Mouse (Mus musculus): ENCODE results near the gene Fap. TPM values are rescaled to one million over a fixed set of nuclear protein-coding genes. Genes with fewer than 3 reads are reported as not detected.

The Fap gene
- polyA plus RNA-seq, 1 experiment from 2014 or later: 1.7 TPM

DNA sequence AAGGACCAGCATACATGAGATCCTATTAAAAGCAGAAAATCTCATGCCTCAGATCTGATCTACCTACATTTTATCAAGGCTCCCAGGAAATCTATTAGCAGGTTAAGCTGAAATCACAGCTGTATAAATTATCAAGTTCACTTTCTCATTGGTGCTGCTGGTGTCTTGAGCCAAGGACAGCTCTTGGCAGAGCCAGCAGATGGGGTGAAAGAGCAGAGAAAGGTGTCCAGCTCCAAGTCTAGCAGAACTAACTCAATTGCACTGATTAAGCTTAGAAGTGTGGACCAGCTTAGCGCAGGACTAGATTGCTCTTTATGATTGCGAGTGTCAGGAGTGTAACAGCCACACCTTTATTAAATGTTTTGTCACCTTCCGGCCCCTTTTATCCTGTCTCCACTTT lies 89.0 kb downstream of the Fap start:
- H3K27me3 ChIP-seq (ENCODE audit: control insufficient read depth, insufficient read depth, low read length): no peaks in the 10 kb centered on the region
- 86% methylated on average over 3 of the region's 3 CpGs for WGBS
- H3K4me3 ChIP-seq (replicated peaks; ENCODE audit: low read length): no peak overlapping the region
- no peak overlapping the region for H3K27ac ChIP-seq
- H3K9ac ChIP-seq: no peak overlapping the region
- no peaks in the 10 kb centered on the region for H3K36me3 ChIP-seq (replicated peaks; ENCODE audit: control insufficient read depth, insufficient read depth)
- ATAC-seq (ENCODE audit: low FRiP score): no peak
- H3K4me2 ChIP-seq (replicated peaks): no peak overlapping the region
- no peaks in the 10 kb centered on the region for H3K9me3 ChIP-seq (ENCODE audit: control insufficient read depth, low read length)
- H3K4me1 ChIP-seq (replicated peaks; ENCODE audit: control insufficient read depth, insufficient read depth, low read length): 0 out of 2 replicates have a peak, but pooled peaks cover 4% of the 10 kb centered on the region
- no peak for DNase-seq (ENCODE audit: low spot score)

DNA sequence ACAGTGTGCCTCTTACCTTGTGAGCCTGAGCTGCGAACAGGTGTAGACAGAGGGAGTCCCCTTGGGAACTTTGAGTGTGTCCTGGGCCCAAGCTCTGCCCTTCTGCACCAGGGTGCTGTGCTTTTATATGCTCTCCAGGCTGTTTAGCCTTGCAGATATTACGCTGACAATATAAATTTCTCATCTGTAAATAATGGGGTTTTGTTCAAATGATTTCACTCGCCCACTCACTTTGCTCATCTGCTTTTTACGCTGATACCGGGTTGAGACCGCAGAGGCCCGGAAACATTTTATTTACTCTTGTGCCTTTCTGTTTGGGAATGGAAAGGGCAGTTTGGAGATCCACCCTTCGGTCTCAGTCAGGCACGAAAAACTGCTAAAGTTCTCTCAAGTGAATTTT lies 90.3 kb downstream of the Fap start, which contains the start of gene Gcg:
TSS of gene Gcg (minus strand) at position 101 of the 400 bp plus-strand sequence.
- H3K9ac ChIP-seq: no peak within 1 kb of the TSS
- H3K36me3 ChIP-seq (replicated peaks; ENCODE audit: control insufficient read depth, insufficient read depth): no peaks in the 10 kb centered on the region
- no peak within 1 kb of the TSS for H3K4me3 ChIP-seq (replicated peaks; ENCODE audit: low read length)
- no peak within 1 kb of the TSS for H3K27ac ChIP-seq
- no peaks in the 10 kb centered on the region for H3K9me3 ChIP-seq (ENCODE audit: control insufficient read depth, low read length)
- no peak within 1 kb of the TSS for H3K4me2 ChIP-seq (replicated peaks)
- H3K27me3 ChIP-seq (ENCODE audit: control insufficient read depth, insufficient read depth, low read length): no peaks in the 10 kb centered on the region
- 0 out of 2 replicates have a peak, but pooled peaks cover 4% of the 10 kb centered on the region for H3K4me1 ChIP-seq (replicated peaks; ENCODE audit: control insufficient read depth, insufficient read depth, low read length)
- DNase-seq (ENCODE audit: low spot score) (no peak), ATAC-seq (ENCODE audit: low FRiP score) (no peak)
- WGBS: 82% methylated on average over 9 of the region's 9 CpGs

DNA sequence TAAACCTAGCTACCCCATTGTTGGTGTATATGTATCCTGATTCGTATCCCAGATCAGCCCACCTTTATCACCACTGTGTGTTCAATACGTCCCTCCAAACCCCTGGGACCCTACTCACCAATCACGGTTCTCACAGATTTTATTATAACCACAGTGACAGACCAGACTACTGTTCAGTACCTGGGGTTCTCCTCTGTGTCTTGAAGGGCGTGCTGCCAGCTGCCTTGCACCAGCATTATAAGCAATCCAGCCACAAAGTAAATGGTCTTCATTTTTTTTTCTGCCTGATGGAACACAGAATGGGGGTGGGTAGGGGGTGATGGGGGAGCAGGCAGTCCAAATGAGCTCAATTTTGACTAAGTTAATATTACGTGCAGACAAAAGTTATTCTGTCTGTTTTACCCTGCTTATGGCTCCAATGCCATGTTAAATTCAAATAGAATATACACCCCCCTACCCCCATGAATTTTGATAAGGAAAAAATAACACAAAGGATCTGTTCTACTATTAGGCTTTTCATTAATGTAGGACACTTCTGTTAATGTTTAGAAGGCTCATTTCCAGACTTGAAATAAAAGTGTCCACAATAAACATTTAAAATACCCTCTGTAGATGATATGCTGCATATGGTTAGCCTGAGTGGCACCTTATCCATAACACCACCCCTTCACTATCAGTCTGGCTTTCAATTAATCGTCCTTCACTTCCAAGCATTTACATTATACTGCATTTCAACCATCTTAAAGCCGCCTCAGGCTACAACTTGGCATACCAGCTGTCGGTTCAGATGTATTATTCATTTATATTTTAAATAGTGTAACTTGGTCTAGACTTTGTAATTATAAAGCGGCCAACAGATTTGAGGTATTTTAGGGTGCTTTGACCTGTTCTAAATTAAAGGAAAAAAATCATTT lies 93.3 kb downstream of the Fap start:
- Histone ChIP-seq H3K36me3 (replicated peaks; ENCODE audit: control insufficient read depth, insufficient read depth) (no peaks in the 10 kb centered on the region), H3K9ac (no peak overlapping the region), H3K9me3 (ENCODE audit: control insufficient read depth, low read length) (no peaks in the 10 kb centered on the region), H3K27me3 (ENCODE audit: control insufficient read depth, insufficient read depth, low read length) (no peaks in the 10 kb centered on the region), H3K4me2 (replicated peaks) (no peak overlapping the region), H3K27ac (peak overlapping the region; percentile 38; the same call in 1 of the 2 replicates), H3K4me1 (replicated peaks; ENCODE audit: control insufficient read depth, insufficient read depth, low read length) (0 out of 2 replicates have a peak, but pooled peaks cover 4% of the 10 kb centered on the region), H3K4me3 (replicated peaks; ENCODE audit: low read length) (no peak overlapping the region)
- WGBS: 59% methylated on average over 9 of the region's 9 CpGs
- peak; percentile 57 for ATAC-seq (ENCODE audit: low FRiP score)
- no peak for DNase-seq (ENCODE audit: low spot score)

DNA sequence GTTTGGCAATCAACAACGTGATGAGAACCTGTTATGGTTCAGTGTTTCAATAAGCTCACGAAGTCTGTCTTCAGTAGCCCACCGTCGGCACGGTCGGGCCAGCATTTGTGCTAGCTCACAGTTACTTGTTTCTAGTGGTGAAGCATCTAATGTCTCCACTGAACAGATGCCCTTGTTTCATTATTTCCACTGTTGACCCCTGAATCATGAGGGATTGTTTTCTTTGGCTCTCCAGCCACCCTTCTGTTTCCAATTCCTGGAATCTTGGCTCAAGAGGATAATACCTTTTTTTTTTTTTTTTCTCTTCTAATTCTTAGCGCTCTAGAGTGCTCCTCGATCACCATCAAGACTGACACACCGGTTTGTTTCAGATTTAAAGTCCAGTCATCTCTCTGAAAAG lies 104.3 kb downstream of the Fap start:
- no peaks in the 10 kb centered on the region for H3K9me3 ChIP-seq (ENCODE audit: control insufficient read depth, low read length)
- no peak for DNase-seq (ENCODE audit: low spot score)
- H3K36me3 ChIP-seq (replicated peaks; ENCODE audit: control insufficient read depth, insufficient read depth): no peaks in the 10 kb centered on the region
- no peak overlapping the region for H3K4me2 ChIP-seq (replicated peaks)
- ATAC-seq (ENCODE audit: low FRiP score): no peak
- H3K27ac ChIP-seq: no peak overlapping the region
- WGBS: 79% methylated on average over 9 of the region's 9 CpGs
- no peak overlapping the region for H3K4me3 ChIP-seq (replicated peaks; ENCODE audit: low read length)
- no peak overlapping the region for H3K9ac ChIP-seq
- H3K4me1 ChIP-seq (replicated peaks; ENCODE audit: control insufficient read depth, insufficient read depth, low read length): no peaks in the 10 kb centered on the region
- H3K27me3 ChIP-seq (ENCODE audit: control insufficient read depth, insufficient read depth, low read length): no peaks in the 10 kb centered on the region

DNA sequence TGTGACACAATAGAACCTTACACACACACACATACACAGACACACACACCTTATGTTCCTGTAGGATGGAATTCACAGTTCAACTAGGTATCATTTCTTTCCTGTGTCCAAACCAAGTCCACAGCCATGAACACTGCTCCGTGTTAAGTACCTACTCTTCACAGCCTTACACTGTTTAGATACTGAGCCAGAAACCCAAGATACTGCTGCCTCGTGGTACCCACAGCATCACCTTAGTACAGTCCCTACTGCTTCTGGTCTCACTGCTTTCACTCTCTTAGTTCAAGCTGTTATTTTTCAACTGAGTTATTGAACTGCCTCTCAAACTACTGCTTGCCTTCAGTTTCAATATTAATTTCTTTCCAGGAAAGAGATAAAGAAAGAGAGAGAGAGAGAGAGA lies 110.6 kb downstream of the Fap start:
- H3K27ac ChIP-seq: no peak overlapping the region
- H3K4me1 ChIP-seq (replicated peaks; ENCODE audit: control insufficient read depth, insufficient read depth, low read length): no peaks in the 10 kb centered on the region
- DNase-seq (ENCODE audit: low spot score) (no peak), ATAC-seq (ENCODE audit: low FRiP score) (no peak)
- H3K36me3 ChIP-seq (replicated peaks; ENCODE audit: control insufficient read depth, insufficient read depth): no peaks in the 10 kb centered on the region
- H3K4me3 ChIP-seq (replicated peaks; ENCODE audit: low read length): no peak overlapping the region
- no peak overlapping the region for H3K4me2 ChIP-seq (replicated peaks)
- no peaks in the 10 kb centered on the region for H3K27me3 ChIP-seq (ENCODE audit: control insufficient read depth, insufficient read depth, low read length)
- H3K9ac ChIP-seq: no peak overlapping the region
- WGBS: 72% methylated on average over 2 of the region's 2 CpGs
- no peaks in the 10 kb centered on the region for H3K9me3 ChIP-seq (ENCODE audit: control insufficient read depth, low read length)

DNA sequence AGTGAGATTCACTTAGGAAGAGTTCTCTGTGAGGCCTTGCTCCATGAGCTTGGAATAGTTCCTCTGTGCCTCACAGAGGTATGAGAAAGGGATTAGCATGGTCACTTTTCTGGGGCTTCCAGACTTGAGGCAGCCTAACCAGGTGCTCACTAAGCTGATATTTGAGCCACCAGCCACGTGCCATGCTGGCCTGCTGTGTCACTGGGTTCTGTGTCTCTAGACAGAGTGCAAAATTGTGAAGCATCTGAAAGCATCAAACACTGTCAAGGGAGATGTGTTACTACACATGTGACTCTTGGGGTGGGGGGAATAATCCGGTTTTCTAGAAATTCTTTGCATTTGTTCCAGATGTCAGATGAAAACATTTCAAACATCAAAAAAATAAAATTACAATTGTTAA lies 111.7 kb downstream of the Fap start:
- WGBS: 70% methylated on average over 2 of the region's 2 CpGs
- no peak for DNase-seq (ENCODE audit: low spot score)
- Histone ChIP-seq H3K4me2 (replicated peaks) (no peak overlapping the region), H3K27me3 (ENCODE audit: control insufficient read depth, insufficient read depth, low read length) (no peaks in the 10 kb centered on the region), H3K36me3 (replicated peaks; ENCODE audit: control insufficient read depth, insufficient read depth) (no peaks in the 10 kb centered on the region), H3K27ac (no peak overlapping the region), H3K4me3 (replicated peaks; ENCODE audit: low read length) (no peak overlapping the region), H3K9ac (no peak overlapping the region), H3K9me3 (ENCODE audit: control insufficient read depth, low read length) (no peaks in the 10 kb centered on the region), H3K4me1 (replicated peaks; ENCODE audit: control insufficient read depth, insufficient read depth, low read length) (no peaks in the 10 kb centered on the region)
- ATAC-seq (ENCODE audit: low FRiP score): no peak

DNA sequence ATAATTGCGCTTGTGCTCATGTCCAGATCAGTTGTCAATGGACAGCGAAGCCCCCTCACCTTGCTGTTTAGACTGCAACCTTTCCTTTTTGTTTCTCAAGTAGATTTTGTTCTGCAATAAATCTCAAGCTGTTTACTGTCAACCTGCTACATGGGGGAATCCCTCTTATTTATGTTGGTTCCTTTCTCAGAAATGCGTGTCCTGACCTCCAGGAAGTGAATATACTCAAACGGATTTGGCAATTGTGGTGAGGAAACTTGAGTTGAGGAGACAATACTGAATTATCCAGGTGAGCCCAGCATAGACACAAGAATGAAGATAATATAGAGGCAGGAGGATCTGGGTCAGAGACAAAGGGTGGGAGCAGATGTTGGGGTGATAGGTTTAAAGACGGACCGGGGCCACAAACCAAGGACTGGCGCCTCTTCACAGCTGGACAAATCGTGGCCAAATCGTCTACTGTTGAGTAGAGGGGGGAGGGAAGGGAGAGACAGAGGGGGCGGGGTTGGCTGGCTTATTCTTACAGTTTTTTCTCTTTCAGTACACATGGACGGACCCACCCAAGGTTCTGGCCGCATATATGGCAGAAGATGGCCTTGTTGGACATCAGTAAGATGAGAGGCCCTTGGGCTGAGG lies 112.9 kb downstream of the Fap start:
- no peak overlapping the region for H3K9ac ChIP-seq
- H3K27me3 ChIP-seq (ENCODE audit: control insufficient read depth, insufficient read depth, low read length): no peaks in the 10 kb centered on the region
- no peak overlapping the region for H3K27ac ChIP-seq
- H3K9me3 ChIP-seq (ENCODE audit: control insufficient read depth, low read length): no peaks in the 10 kb centered on the region
- WGBS: 92% methylated on average over 12 of the region's 12 CpGs
- H3K4me3 ChIP-seq (replicated peaks; ENCODE audit: low read length): no peak overlapping the region
- H3K4me1 ChIP-seq (replicated peaks; ENCODE audit: control insufficient read depth, insufficient read depth, low read length): no peaks in the 10 kb centered on the region
- H3K4me2 ChIP-seq (replicated peaks): no peak overlapping the region
- no peak for ATAC-seq (ENCODE audit: low FRiP score)
- no peaks in the 10 kb centered on the region for H3K36me3 ChIP-seq (replicated peaks; ENCODE audit: control insufficient read depth, insufficient read depth)
- DNase-seq (ENCODE audit: low spot score): no peak

DNA sequence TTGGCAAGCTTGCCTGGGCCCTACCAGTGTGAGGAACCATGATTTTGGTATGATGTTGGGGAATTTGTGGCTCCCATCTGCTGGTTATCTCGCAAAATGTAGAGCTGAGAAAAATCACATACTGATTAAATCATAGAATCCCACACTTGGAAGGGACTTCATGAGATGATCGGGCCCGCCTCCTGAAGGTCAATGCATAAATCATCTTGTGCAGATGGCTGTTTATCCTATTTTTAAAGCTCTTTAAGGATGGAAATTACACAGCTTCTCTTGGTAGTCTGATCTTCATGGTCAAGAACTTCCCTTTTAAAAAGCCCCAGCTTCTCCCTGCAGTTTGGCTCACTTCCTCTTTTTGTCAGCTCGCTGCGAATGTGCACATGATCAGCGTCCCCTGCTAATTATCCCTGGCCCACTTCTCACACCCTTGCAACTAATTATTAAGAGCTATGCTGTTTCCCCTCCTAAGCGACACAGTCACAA lies 113.6 kb downstream of the Fap start:
- H3K27me3 ChIP-seq (ENCODE audit: control insufficient read depth, insufficient read depth, low read length): no peaks in the 10 kb centered on the region

More for the DNA sequence above, 113.6 kb downstream of the Fap start:
- 81% methylated on average over 7 of the region's 7 CpGs for WGBS
- Histone ChIP-seq H3K4me3 (replicated peaks; ENCODE audit: low read length) (no peak overlapping the region), H3K9ac (no peak overlapping the region), H3K4me2 (replicated peaks) (no peak overlapping the region), H3K9me3 (ENCODE audit: control insufficient read depth, low read length) (no peaks in the 10 kb centered on the region), H3K27ac (no peak overlapping the region), H3K4me1 (replicated peaks; ENCODE audit: control insufficient read depth, insufficient read depth, low read length) (no peaks in the 10 kb centered on the region), H3K36me3 (replicated peaks; ENCODE audit: control insufficient read depth, insufficient read depth) (no peaks in the 10 kb centered on the region)
- ATAC-seq (ENCODE audit: low FRiP score) (no peak; the same call in 1 of the 2 replicates), DNase-seq (ENCODE audit: low spot score) (no peak)

Measured in hindbrain, embryonic 14.5 days (tissue).